Mouse (Mus musculus): ENCODE results near the gene Tmem256. TPM values are rescaled to one million over a fixed set of nuclear protein-coding genes. Genes with fewer than 3 reads are reported as not detected.

Tmem256 gene
- polyA plus RNA-seq, 1 experiment from 2014 or later: 258 TPM

DNA sequence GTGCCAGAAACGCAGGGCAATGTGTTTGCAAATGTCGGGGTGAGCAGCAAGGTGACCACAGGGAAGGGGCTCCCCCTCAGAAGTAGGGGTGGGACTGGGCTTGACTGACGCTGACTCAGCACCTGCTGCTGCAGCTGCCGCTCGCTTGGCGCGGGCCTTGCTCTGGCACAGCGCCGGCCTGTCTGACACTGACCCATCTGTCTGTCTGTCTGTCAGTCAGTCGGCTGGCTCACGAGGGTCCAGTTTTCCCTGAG lies 38.2 kb upstream of the Tmem256 start:
- peak overlapping the region; percentile 3; the same call in 1 of the 2 replicates for H3K27ac ChIP-seq (ENCODE audit: low read length)
- H3K36me3 ChIP-seq (ENCODE audit: control insufficient read depth, insufficient read depth): no peaks in the 10 kb centered on the region
- no peak for ATAC-seq (replicated peaks; ENCODE audit: extremely low read depth, insufficient read depth, low FRiP score)
- peaks cover 50% of the 10 kb centered on the region for H3K4me1 ChIP-seq (ENCODE audit: control insufficient read depth, insufficient read depth, low read length)
- WGBS: 1% methylated on average over 11 of the region's 11 CpGs
- peaks cover 6% of the 10 kb centered on the region for H3K27me3 ChIP-seq (ENCODE audit: control insufficient read depth, insufficient read depth, low read length)
- peak overlapping the region; percentile 99 for H3K4me2 ChIP-seq (ENCODE audit: low read depth, low read length)
- H3K9me3 ChIP-seq (replicated peaks; ENCODE audit: control insufficient read depth, low read length): no peaks in the 10 kb centered on the region
- peak overlapping the region; percentile 74 for H3K4me3 ChIP-seq (ENCODE audit: low read length)
- peak overlapping the region; percentile 59 for H3K9ac ChIP-seq (ENCODE audit: low read length)

DNA sequence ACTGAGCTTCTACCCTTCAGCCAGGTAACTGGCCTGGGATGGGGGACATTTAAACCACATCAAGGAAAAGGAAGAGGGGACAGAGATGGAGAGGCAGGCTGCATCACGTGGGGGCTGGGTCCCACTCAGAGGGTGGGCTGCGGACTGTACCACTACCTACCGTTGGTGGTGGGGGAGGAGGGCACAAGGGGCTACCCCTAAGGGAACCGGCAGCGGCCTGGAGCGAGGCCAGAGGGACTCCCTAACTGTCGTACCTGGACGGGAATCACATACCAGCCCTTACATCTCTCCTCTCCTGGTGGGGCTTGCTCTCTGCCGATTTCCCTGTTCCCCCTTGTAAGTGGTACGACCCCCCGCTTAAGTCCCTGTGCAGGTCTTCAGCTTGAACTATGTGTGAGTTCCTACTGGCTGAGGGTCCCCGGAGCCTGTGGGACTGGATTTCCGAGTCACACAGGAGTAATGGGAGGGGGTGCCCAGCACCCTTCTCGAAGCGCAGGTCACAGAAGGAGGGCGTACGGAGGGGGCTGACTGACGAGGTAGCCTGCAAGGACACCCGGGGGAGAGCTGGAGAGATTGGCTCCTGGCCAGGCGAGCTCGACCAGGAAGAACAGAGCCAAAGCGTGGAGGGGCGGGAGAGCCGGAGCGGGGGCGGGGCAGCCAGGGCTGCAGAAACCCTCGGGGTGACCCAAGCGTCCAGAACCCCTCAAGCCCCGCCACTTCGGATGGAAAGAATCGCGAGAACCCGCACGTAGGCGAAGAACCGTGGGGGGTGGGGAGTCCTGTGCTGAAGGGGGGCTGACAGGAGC lies 37.7 kb upstream of the Tmem256 start:
- peaks cover 50% of the 10 kb centered on the region for H3K4me1 ChIP-seq (ENCODE audit: control insufficient read depth, insufficient read depth, low read length)
- under 1% methylated on average over 36 of the region's 36 CpGs for WGBS
- H3K4me2 ChIP-seq (ENCODE audit: low read depth, low read length): peak overlapping the region; percentile 99
- H3K27ac ChIP-seq (ENCODE audit: low read length): peak overlapping the region; percentile 40
- peak overlapping the region; percentile 59 for H3K9ac ChIP-seq (ENCODE audit: low read length)
- H3K9me3 ChIP-seq (replicated peaks; ENCODE audit: control insufficient read depth, low read length): no peaks in the 10 kb centered on the region
- no peaks in the 10 kb centered on the region for H3K36me3 ChIP-seq (ENCODE audit: control insufficient read depth, insufficient read depth)
- peaks cover 7% of the 10 kb centered on the region for H3K27me3 ChIP-seq (ENCODE audit: control insufficient read depth, insufficient read depth, low read length)
- H3K4me3 ChIP-seq (ENCODE audit: low read length): peak overlapping the region; percentile 74
- ATAC-seq (replicated peaks; ENCODE audit: extremely low read depth, insufficient read depth, low FRiP score): peak; percentile 10

DNA sequence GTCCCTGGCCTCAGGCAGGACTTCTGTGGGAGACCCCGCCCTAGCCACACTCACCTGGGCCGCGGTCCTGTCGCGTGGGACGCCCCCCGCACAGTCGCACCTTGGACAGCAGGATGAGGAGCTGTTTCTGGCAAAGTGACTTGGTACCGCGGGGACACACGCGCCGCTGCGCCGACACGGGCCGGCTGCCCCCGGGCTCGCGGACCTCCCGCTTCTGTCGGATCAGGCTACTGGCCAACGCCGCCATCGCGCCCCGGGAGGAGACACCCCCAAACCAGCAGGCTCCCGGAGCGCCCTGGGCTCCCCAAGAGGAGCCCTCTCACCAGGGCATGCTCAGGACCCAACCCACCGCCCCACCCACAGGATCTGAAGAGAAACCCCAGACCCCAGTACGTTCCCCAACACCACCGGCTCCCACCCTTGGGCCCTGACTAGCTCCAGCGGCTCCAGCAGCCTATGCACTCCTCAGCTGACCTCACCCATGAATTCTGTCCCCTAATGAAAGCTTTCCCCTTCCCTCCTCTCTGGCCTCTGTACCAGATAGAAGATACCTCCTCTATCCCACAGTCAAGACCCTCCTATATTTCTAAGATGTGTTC lies 36.8 kb upstream of the Tmem256 start, which contains the start of gene Fgf11:
Gene Fgf11 (minus strand): TSS at position 479 of the 599 bp plus-strand sequence.
- Histone ChIP-seq H3K27ac (ENCODE audit: low read length) (peak within 1 kb of the TSS; percentile 52), H3K36me3 (ENCODE audit: control insufficient read depth, insufficient read depth) (no peaks in the 10 kb centered on the region), H3K9ac (ENCODE audit: low read length) (peak within 1 kb of the TSS; percentile 80), H3K4me2 (ENCODE audit: low read depth, low read length) (peak within 1 kb of the TSS; percentile 99), H3K4me3 (ENCODE audit: low read length) (peak within 1 kb of the TSS; percentile 74), H3K9me3 (replicated peaks; ENCODE audit: control insufficient read depth, low read length) (peaks cover 3% of the 10 kb centered on the region; the same call in 1 of the 2 replicates), H3K4me1 (ENCODE audit: control insufficient read depth, insufficient read depth, low read length) (peaks cover 50% of the 10 kb centered on the region), H3K27me3 (ENCODE audit: control insufficient read depth, insufficient read depth, low read length) (peaks cover 14% of the 10 kb centered on the region)
- 3% methylated on average over 33 of the region's 33 CpGs for WGBS
- no peak for ATAC-seq (replicated peaks; ENCODE audit: extremely low read depth, insufficient read depth, low FRiP score)

DNA sequence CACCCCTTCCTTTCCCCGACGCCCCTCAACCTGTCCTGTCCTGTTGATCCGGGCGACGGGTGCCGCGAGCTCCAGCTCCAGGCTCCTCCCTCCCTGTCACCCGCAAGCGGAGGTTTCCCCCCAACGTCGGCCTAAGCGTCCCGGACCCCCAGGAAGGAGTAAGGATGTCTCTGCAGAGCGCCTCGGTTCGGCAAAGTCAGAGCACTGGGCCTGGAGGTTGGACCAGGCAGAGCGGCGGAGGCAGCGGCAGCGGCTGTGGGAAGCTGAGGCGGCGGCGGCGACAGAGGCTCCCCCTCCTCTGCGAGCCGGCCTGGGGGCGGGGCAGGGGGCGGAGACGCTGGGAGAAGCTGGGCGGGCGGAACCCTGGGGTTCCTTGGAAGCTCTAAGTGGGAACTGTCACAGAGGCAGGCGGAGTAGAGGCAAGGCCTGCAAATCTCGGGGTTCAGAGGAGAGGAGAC lies 35.6 kb upstream of the Tmem256 start:
- Histone ChIP-seq H3K27ac (ENCODE audit: low read length) (peak overlapping the region; percentile 52; the same call in 1 of the 2 replicates), H3K4me2 (ENCODE audit: low read depth, low read length) (peak overlapping the region; percentile 99), H3K36me3 (ENCODE audit: control insufficient read depth, insufficient read depth) (no peaks in the 10 kb centered on the region), H3K4me1 (ENCODE audit: control insufficient read depth, insufficient read depth, low read length) (peaks cover 50% of the 10 kb centered on the region), H3K9me3 (replicated peaks; ENCODE audit: control insufficient read depth, low read length) (peaks cover 5% of the 10 kb centered on the region; the same call in 1 of the 2 replicates), H3K4me3 (ENCODE audit: low read length) (peak overlapping the region; percentile 74), H3K9ac (ENCODE audit: low read length) (peak overlapping the region; percentile 80), H3K27me3 (ENCODE audit: control insufficient read depth, insufficient read depth, low read length) (peaks cover 14% of the 10 kb centered on the region)
- no peak; the same call in 1 of the 2 replicates for ATAC-seq (replicated peaks; ENCODE audit: extremely low read depth, insufficient read depth, low FRiP score)
- WGBS: under 1% methylated on average over 33 of the region's 33 CpGs

DNA sequence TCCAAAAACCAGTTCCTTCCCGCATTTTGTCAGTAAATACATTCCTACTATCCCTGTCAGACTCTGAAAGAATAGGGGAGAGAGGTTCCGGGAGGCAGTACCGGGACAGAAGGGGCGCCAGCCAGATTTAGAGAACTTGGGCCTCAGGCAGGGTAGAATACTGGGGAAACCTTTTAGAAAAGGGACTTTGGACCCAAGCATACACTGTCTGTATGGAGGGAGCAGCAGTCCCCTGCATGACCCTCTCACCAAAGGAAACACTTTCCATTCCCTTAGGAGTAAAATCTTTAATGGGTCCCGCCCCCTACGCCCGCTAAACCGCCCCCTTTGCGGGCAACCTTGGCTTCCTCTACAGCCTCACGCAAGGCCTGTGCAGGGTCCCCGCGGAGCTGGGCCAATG lies 35.0 kb upstream of the Tmem256 start:
- Histone ChIP-seq H3K27me3 (ENCODE audit: control insufficient read depth, insufficient read depth, low read length) (peaks cover 14% of the 10 kb centered on the region), H3K9ac (ENCODE audit: low read length) (peak overlapping the region; percentile 80), H3K36me3 (ENCODE audit: control insufficient read depth, insufficient read depth) (no peaks in the 10 kb centered on the region), H3K27ac (ENCODE audit: low read length) (0 out of 2 replicates have a peak overlapping the region, but pooled peaks have one; percentile 37), H3K9me3 (replicated peaks; ENCODE audit: control insufficient read depth, low read length) (peaks cover 5% of the 10 kb centered on the region; the same call in 1 of the 2 replicates), H3K4me3 (ENCODE audit: low read length) (peak overlapping the region; percentile 74), H3K4me2 (ENCODE audit: low read depth, low read length) (peak overlapping the region; percentile 99), H3K4me1 (ENCODE audit: control insufficient read depth, insufficient read depth, low read length) (peaks cover 50% of the 10 kb centered on the region)
- WGBS: 2% methylated on average over 12 of the region's 12 CpGs
- peak; percentile 7; the same call in 1 of the 2 replicates for ATAC-seq (replicated peaks; ENCODE audit: extremely low read depth, insufficient read depth, low FRiP score)

DNA sequence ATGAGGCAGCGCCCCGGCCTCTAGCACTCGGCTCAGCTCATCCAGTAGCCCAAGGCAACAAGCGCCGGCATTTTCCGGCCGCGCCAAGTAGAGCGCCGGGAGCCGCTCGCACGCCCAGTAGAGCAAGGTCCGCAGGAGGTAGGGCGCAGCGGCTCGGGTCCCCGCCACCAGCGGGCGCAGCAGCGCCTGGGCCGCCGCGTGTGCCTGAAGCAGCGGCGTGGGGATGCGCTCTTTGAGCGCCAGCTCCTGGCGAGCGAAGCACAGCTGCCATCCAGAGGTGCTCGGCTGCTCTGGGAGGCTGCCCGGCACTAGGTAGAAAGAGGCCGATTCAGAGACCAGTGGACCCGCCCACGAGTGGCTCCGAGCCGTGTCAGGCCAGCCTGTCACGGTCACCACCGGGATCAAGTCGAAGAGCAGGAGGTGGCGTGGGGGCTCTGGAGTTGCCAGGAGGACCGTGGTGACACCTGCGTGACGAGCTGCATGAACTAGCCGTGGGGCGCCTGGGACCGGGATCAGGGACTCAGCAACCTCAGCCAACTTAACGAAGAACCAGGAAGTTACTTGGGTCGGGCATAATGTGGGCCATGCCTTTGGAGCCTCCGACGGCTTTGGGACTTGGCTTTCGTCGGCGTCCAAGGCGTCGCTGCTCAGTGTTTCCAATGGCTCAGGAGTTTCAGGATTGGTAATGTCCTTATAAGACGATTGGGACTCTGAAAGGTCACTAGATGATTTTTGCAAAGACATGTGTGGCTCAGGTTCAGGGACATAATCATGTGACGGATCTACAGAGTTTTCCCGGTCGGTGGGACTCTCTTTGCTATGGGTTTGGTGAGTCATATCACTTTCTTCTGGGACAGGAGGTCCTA lies 34.3 kb upstream of the Tmem256 start:
- peak overlapping the region; percentile 74 for H3K4me3 ChIP-seq (ENCODE audit: low read length)
- H3K27ac ChIP-seq (ENCODE audit: low read length): 0 out of 2 replicates have a peak overlapping the region, but pooled peaks have one; percentile 37
- H3K9me3 ChIP-seq (replicated peaks; ENCODE audit: control insufficient read depth, low read length): peaks cover 5% of the 10 kb centered on the region; the same call in 1 of the 2 replicates
- H3K4me2 ChIP-seq (ENCODE audit: low read depth, low read length): peak overlapping the region; percentile 99
- H3K27me3 ChIP-seq (ENCODE audit: control insufficient read depth, insufficient read depth, low read length): peaks cover 14% of the 10 kb centered on the region
- H3K4me1 ChIP-seq (ENCODE audit: control insufficient read depth, insufficient read depth, low read length): peaks cover 50% of the 10 kb centered on the region
- peak; percentile 71 for ATAC-seq (replicated peaks; ENCODE audit: extremely low read depth, insufficient read depth, low FRiP score)
- no peaks in the 10 kb centered on the region for H3K36me3 ChIP-seq (ENCODE audit: control insufficient read depth, insufficient read depth)
- 2% methylated on average over 60 of the region's 60 CpGs for WGBS
- peak overlapping the region; percentile 80 for H3K9ac ChIP-seq (ENCODE audit: low read length)

DNA sequence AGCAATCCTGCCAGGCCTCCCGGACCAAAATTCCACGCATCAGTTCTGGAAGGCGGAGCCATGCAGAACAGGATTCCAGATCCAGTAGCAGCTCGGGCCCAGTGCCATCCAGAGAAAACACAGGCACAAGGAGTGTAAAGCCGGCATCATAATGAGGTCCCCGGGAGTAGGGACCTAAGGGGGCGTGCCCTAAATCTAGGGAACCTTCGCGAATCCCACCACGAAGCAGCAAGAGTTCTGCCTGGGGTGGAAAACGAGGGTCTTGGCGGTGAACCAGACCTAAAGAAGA lies 33.7 kb upstream of the Tmem256 start:
- no peak for ATAC-seq (replicated peaks; ENCODE audit: extremely low read depth, insufficient read depth, low FRiP score)

DNA sequence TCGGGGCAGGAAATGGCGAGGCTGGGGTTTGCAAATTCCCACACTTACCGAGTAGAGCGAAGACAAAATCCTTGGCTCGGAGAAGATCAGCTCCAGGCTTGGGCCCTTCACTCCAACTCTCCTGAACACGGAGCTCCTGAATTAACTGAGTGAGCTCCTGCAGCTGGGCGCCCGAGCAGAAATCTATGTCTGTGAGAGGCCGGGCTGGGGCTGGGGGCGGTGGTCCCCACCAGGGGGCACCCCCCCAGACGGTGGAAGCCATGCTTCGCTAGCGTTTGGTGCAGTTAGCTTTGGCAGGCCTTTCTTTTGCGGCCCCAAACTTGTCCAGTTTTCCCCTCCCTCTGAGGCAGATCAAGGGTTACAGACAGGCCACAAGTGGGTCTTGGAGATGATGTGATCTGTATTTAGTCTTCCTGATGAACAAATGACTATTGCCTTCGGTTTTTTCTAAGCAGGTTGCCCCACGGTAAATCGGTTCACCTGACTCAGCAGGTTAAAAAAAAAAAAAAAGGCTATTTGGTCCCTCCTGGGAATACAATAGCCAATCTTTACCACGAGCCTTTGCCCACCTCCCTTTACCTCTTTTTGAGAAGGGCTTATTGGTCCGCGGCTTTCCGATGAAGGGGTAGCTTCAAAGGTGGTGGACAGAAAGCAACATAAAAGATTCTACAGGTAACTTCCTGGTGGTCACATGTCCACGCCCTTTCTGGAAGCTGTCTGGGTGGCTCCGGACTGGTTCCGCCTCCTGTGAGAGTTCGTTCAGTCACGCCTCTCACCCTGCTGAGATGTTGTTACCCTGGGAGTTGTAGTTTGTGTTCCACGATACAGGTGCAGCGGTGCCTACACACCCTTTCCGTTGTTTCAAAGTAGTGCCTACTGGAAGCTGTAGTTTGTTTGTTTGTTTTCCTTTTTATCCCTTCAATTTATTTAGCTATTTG lies 33.1 kb upstream of the Tmem256 start, which contains the start of gene Tmem102:
Gene Tmem102 (minus strand): TSS at position 653 of the 938 bp plus-strand sequence.
- peaks cover 13% of the 10 kb centered on the region for H3K27me3 ChIP-seq (ENCODE audit: control insufficient read depth, insufficient read depth, low read length)

More for the DNA sequence above, 33.7 kb upstream of the Tmem256 start:
- Histone ChIP-seq H3K4me1 (ENCODE audit: control insufficient read depth, insufficient read depth, low read length) (peaks cover 44% of the 10 kb centered on the region), H3K27me3 (ENCODE audit: control insufficient read depth, insufficient read depth, low read length) (peaks cover 14% of the 10 kb centered on the region), H3K9me3 (replicated peaks; ENCODE audit: control insufficient read depth, low read length) (peaks cover 5% of the 10 kb centered on the region; the same call in 1 of the 2 replicates), H3K9ac (ENCODE audit: low read length) (no peak overlapping the region; the same call in 1 of the 2 replicates), H3K4me3 (ENCODE audit: low read length) (peak overlapping the region; percentile 74), H3K36me3 (ENCODE audit: control insufficient read depth, insufficient read depth) (no peaks in the 10 kb centered on the region), H3K27ac (ENCODE audit: low read length) (no peak overlapping the region), H3K4me2 (ENCODE audit: low read depth, low read length) (peak overlapping the region; percentile 99)
- WGBS: 12% methylated on average over 12 of the region's 12 CpGs

More for the DNA sequence above, 33.1 kb upstream of the Tmem256 start, which contains the start of gene Tmem102:
- peaks cover 38% of the 10 kb centered on the region for H3K4me1 ChIP-seq (ENCODE audit: control insufficient read depth, insufficient read depth, low read length)
- ATAC-seq (replicated peaks; ENCODE audit: extremely low read depth, insufficient read depth, low FRiP score): no peak
- no peak within 1 kb of the TSS for H3K27ac ChIP-seq (ENCODE audit: low read length)
- no peaks in the 10 kb centered on the region for H3K36me3 ChIP-seq (ENCODE audit: control insufficient read depth, insufficient read depth)
- WGBS: 14% methylated on average over 29 of the region's 29 CpGs
- H3K4me2 ChIP-seq (ENCODE audit: low read depth, low read length): peak within 1 kb of the TSS; percentile 99
- H3K4me3 ChIP-seq (ENCODE audit: low read length): peak within 1 kb of the TSS; percentile 74
- H3K9me3 ChIP-seq (replicated peaks; ENCODE audit: control insufficient read depth, low read length): peaks cover 5% of the 10 kb centered on the region; the same call in 1 of the 2 replicates
- H3K9ac ChIP-seq (ENCODE audit: low read length): peak within 1 kb of the TSS; percentile 18; the same call in 1 of the 2 replicates

Measured in heart, embryonic 16.5 days (tissue).